Mouse (Mus musculus) megakaryocyte, adult 5-6 weeks (primary cell): ENCODE data around the gene Slc23a3. TPM values are rescaled to one million over a fixed set of nuclear protein-coding genes. Genes with fewer than 3 reads are reported as not detected.

ENCODE experiments used
- ATAC-seq: 2 replicates; pipeline ENCODE4 v1.8.0; 2016; ENCODE audit warnings: mild to moderate bottlenecking, inconsistent platforms; ENCODE audit not compliant: poor library complexity, severe bottlenecking
- total RNA-seq, 2 experiments: library from RNA; stranded (forward) in 1 of 2; stranded (reverse) in 1 of 2; fragments of 153-499, 151-499 nt in 1 of 2; fragments of 221-1000, 200-1000 nt in 1 of 2; gene quantifications; 2 replicates each; pipeline versions ENCODE4 v1.2.3 to v1.2.4; 2015 to 2017

Slc23a3 gene
- total RNA-seq, 2 experiments from 2014 or later: 0.31 TPM; not detected in 1

DNA sequence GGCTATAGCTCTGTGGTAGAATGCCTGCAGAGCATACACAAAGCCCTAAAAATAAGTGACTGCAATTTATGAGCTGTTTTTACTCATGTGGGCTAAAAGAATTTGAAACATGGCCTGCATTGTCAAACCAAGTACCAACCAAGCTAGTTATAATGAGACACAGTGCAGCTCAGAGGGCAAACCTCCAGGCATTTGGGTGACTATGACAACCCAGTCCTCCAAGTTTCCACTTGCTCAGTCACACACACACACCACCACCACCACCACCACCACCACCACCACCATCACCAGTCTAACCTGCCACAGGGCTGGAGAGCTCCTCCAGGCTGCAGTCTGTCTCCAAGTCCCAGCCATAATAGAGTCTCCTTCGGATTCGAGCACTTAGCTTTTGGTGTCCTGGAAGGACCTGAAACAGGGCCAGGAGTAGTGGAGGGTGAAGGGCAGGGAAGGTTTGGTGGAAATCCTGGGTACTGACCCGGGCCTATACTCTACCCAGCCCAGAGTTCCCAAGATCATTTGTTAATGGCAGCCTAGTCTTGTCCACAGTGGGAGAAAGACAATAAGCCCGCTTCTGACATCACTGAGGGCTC lies 7.0 kb upstream of the Slc23a3 start:
- ATAC-seq: no peak

GRCm38 (mm10) chr1:75138448-75138847 lies 4.8 kb upstream of the Slc23a3 start:
- ATAC-seq: no peak

DNA sequence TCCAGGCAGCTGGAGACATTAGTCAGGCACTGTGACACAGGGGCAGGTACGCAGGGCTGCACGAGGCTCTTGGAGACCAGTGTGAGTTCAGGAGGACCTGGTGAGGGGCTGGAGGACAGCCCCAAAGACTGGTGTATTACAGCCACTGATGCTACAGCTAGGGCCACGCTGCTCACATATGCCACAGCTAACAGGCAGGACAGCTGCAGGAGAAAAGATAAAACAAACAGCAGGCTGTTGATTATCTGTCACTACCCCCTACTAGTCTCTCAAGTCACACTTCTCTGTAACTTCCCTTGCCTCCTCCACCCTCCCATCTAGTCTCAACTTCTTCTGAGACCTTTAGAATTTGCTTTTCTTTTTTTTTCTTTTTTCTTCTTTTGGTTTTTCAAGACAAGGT lies 3.0 kb upstream of the Slc23a3 start:
- ATAC-seq: no peak

GRCm38 (mm10) chr1:75136293-75136692 lies 2.6 kb upstream of the Slc23a3 start:
- ATAC-seq: no peak

GRCm38 (mm10) chr1:75128641-75129040 lies 5.0 kb downstream of the Slc23a3 start:
- ATAC-seq: no peak

DNA sequence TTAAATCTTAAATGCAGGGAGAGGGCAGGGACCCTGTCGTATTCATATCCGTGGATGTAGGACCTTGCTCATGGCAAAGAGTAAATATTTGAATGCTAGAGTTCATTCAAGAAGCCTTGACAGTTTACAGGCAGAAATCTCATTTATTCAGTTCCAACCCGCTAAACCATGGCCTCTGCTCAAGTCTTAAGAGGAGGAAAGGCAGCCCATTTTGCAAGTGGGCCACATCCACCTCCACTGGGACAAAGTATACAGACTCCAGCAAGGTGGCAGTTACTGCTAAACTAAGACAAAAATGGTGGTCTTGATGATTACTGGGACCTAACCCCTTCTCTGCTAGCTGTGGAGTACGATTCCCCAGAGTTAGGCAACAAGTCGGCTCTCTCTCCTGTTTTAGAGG lies 8.3 kb downstream of the Slc23a3 start:
- 0 out of 2 replicates have a peak, but pooled peaks have one; percentile 1 for ATAC-seq

GRCm38 (mm10) chr1:75124346-75125321 lies 9.1 kb downstream of the Slc23a3 start, which contains the start of gene Nhej1:
Gene Nhej1 (minus strand): TSS chr1:75125200.
- ATAC-seq: peak; percentile 91

DNA sequence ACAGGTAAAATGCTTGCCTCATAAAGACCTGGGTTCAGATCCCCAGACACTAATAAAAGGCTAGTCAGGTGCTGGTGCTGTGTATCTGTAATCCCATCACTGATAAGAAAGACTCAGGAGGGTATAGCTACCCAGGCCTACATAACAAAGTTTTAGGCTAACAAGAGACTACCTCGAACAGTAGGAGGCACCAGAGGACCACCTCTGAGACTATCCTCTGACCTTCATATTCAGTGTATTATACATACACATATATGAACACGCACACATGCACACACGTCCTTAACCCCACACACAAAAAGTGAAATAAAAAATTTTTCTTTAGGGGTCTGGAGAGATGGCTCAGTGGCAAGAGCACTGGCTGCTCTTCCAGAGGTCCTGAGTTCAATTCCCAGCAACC lies 11.5 kb downstream of the Slc23a3 start:
- no peak for ATAC-seq

Other genes with a start within 250 kb of the Slc23a3 start
- gene Fev, start 248.5 kb downstream of the Slc23a3 start, total RNA-seq (2015): not detected in 2 replicates
- not detected in 2 replicates for gene Fev, start 248.5 kb downstream of the Slc23a3 start, total RNA-seq (2017)
- gene Cryba2, start 240.7 kb downstream of the Slc23a3 start, total RNA-seq (2015): not detected in 2 replicates
- not detected in 2 replicates for gene Cryba2, start 240.7 kb downstream of the Slc23a3 start, total RNA-seq (2017)
- not detected in 2 replicates for gene Cfap65, start 198.3 kb downstream of the Slc23a3 start, total RNA-seq (2015)
- gene Cfap65, start 198.3 kb downstream of the Slc23a3 start, total RNA-seq (2017): not detected in 2 replicates
- 0.11 TPM in 1 of 2 replicates, not detected in the other for gene Ihh, start 182.2 kb downstream of the Slc23a3 start, total RNA-seq (2015)
- not detected in 2 replicates for gene Ihh, start 182.2 kb downstream of the Slc23a3 start, total RNA-seq (2017)
- gene Nhej1, start 8.7 kb downstream of the Slc23a3 start, total RNA-seq (2015): 6.5 and 11.0 TPM in 2 replicates
- 8.2 and 9.9 TPM in 2 replicates for gene Nhej1, start 8.7 kb downstream of the Slc23a3 start, total RNA-seq (2017)
- gene Cnppd1, start 8.8 kb upstream of the Slc23a3 start, total RNA-seq (2015): 31.1 and 32.0 TPM in 2 replicates
- 50.6 and 74.5 TPM in 2 replicates for gene Cnppd1, start 8.8 kb upstream of the Slc23a3 start, total RNA-seq (2017)
- 34.9 and 37.0 TPM in 2 replicates for gene Retreg2, start 8.9 kb upstream of the Slc23a3 start, total RNA-seq (2015)
- gene Retreg2, start 8.9 kb upstream of the Slc23a3 start, total RNA-seq (2017): 34.8 and 35.9 TPM in 2 replicates
- gene Zfand2b, start 34.8 kb upstream of the Slc23a3 start, total RNA-seq (2015): 36.3 and 39.0 TPM in 2 replicates
- gene Zfand2b, start 34.8 kb upstream of the Slc23a3 start, total RNA-seq (2017): 44.0 and 47.4 TPM in 2 replicates
- 2.5 and 4.0 TPM in 2 replicates for gene Abcb6, start 46.5 kb upstream of the Slc23a3 start, total RNA-seq (2015)
- gene Abcb6, start 46.5 kb upstream of the Slc23a3 start, total RNA-seq (2017): 3.6 and 5.3 TPM in 2 replicates
- 6.2 and 7.6 TPM in 2 replicates for gene Ankzf1, start 58.3 kb upstream of the Slc23a3 start, total RNA-seq (2015)
- 24.5 and 24.6 TPM in 2 replicates for gene Ankzf1, start 58.3 kb upstream of the Slc23a3 start, total RNA-seq (2017)
- 26.7 and 34.8 TPM in 2 replicates for gene Atg9a, start 58.3 kb upstream of the Slc23a3 start, total RNA-seq (2015)
- 12.8 and 21.3 TPM in 2 replicates for gene Atg9a, start 58.3 kb upstream of the Slc23a3 start, total RNA-seq (2017)
- 7.5 and 8.2 TPM in 2 replicates for gene Glb1l, start 76.9 kb upstream of the Slc23a3 start, total RNA-seq (2015)
- 6.7 and 12.2 TPM in 2 replicates for gene Glb1l, start 76.9 kb upstream of the Slc23a3 start, total RNA-seq (2017)
- gene Stk16, start 76.9 kb upstream of the Slc23a3 start, total RNA-seq (2015): 99.9 and 101 TPM in 2 replicates
- 71.1 and 84.6 TPM in 2 replicates for gene Stk16, start 76.9 kb upstream of the Slc23a3 start, total RNA-seq (2017)
- gene Tuba4a, start 86.0 kb upstream of the Slc23a3 start, total RNA-seq (2015): 373 and 391 TPM in 2 replicates
- 160 and 168 TPM in 2 replicates for gene Tuba4a, start 86.0 kb upstream of the Slc23a3 start, total RNA-seq (2017)
- gene A630095N17Rik, start 98.2 kb upstream of the Slc23a3 start, total RNA-seq (2015): not detected in 2 replicates
- not detected in 2 replicates for gene A630095N17Rik, start 98.2 kb upstream of the Slc23a3 start, total RNA-seq (2017)
- gene Dnajb2, start 102.5 kb upstream of the Slc23a3 start, total RNA-seq (2015): 1.9 and 2.6 TPM in 2 replicates
- 5.9 and 7.3 TPM in 2 replicates for gene Dnajb2, start 102.5 kb upstream of the Slc23a3 start, total RNA-seq (2017)
- gene Ptprn, start 130.6 kb upstream of the Slc23a3 start, total RNA-seq (2015): not detected in 2 replicates
- not detected in 2 replicates for gene Ptprn, start 130.6 kb upstream of the Slc23a3 start, total RNA-seq (2017)
- gene Resp18, start 144.5 kb upstream of the Slc23a3 start, total RNA-seq (2015): not detected in 2 replicates
- not detected in 2 replicates for gene Resp18, start 144.5 kb upstream of the Slc23a3 start, total RNA-seq (2017)
- 26.2 and 32.0 TPM in 2 replicates for gene Dnpep, start 184.1 kb upstream of the Slc23a3 start, total RNA-seq (2015)
- 31.1 and 35.9 TPM in 2 replicates for gene Dnpep, start 184.1 kb upstream of the Slc23a3 start, total RNA-seq (2017)
- gene Des, start 226.4 kb upstream of the Slc23a3 start, total RNA-seq (2015): not detected in 2 replicates
- not detected in 2 replicates for gene Des, start 226.4 kb upstream of the Slc23a3 start, total RNA-seq (2017)
- not detected in 2 replicates for gene Speg, start 241.4 kb upstream of the Slc23a3 start, total RNA-seq (2015)
- 0.11 TPM in 1 of 2 replicates, not detected in the other for gene Speg, start 241.4 kb upstream of the Slc23a3 start, total RNA-seq (2017)